Mouse (Mus musculus) lung, embryonic 14.5 days (tissue): Measurements from ENCODE around the gene Cacna1c. TPM values are rescaled to one million over a fixed set of nuclear protein-coding genes. Genes with fewer than 3 reads are reported as not detected.

ENCODE experiments used
- ATAC-seq: fragments of 200-750 bp; cut with Nextera tagmentation; 2 replicates; pipeline ENCODE4 v1.8.0; 2017; ENCODE audit warnings: mild to moderate bottlenecking, moderate TSS enrichment, moderate library complexity; ENCODE audit not compliant: insufficient read depth
- DNase-seq: peaks from one replicate; pipeline ENCODE4 v3.0.0-alpha.2; 2015
- H3K27ac ChIP-seq: fragments of 300-500 bp; sonication (generic); 2 replicates; pipeline ENCODE4 v1.5.1; 2014; ENCODE audit warnings: low read depth, mild to moderate bottlenecking, moderate library complexity
- H3K27me3 ChIP-seq: fragments of 300-500 bp; sonication (generic); 2 replicates; pipeline ENCODE4 v1.6.1; 2014; ENCODE audit warnings: low read length, control low read depth; ENCODE audit not compliant: insufficient read depth
- H3K36me3 ChIP-seq: fragments of 300-500 bp; sonication (generic); 2 replicates; pipeline ENCODE4 v1.6.1; 2014; ENCODE audit warnings: control low read depth; ENCODE audit not compliant: insufficient read depth
- H3K4me1 ChIP-seq: fragments of 300-500 bp; sonication (generic); 2 replicates; pipeline ENCODE4 v1.6.1; 2014; ENCODE audit warnings: antibody characterized with exemption, control low read depth; ENCODE audit not compliant: insufficient read depth
- H3K4me2 ChIP-seq: fragments of 300-500 bp; sonication (generic); 2 replicates; pipeline ENCODE4 v1.6.1; 2014; ENCODE audit warnings: mild to moderate bottlenecking
- H3K4me3 ChIP-seq: fragments of 300-500 bp; sonication (generic); 2 replicates; pipeline ENCODE4 v1.5.1; 2014; ENCODE audit warnings: low read depth, low read length
- H3K9ac ChIP-seq: fragments of 300-500 bp; sonication (generic); 2 replicates; pipeline ENCODE4 v1.6.1; 2014
- H3K9me3 ChIP-seq: fragments of 300-500 bp; sonication (generic); 2 replicates; pipeline ENCODE4 v1.6.1; 2016; ENCODE audit warnings: low read depth, low read length, control low read depth
- CTCF ChIP-seq: IDR thresholded peaks from 2 replicates; pipeline ENCODE4 v1.5.1; 2016; ENCODE audit warnings: antibody characterized with exemption, low read depth
- WGBS: fragments of 180-500 bp; shearing (Covaris S2); extraction: QIAGEN DNeasy Blood & Tissue Kit; methylation state at CpG from one replicate; pipeline ENCODE4 v1.1.7; 2014; 5-methylcytosine and 5-hydroxymethylcytosine counted together
- polyA plus RNA-seq: library from polyadenylated mRNA; unstranded; fragments of >200 nt; fragmentation: Nextera tagmentation; extraction: Ambion mirVana; gene quantifications from 2 replicates; pipeline ENCODE4 v1.2.1, GENCODE M21; 2014

The Cacna1c gene
- polyA plus RNA-seq, 1 experiment from 2014 or later: 10.6 TPM

DNA sequence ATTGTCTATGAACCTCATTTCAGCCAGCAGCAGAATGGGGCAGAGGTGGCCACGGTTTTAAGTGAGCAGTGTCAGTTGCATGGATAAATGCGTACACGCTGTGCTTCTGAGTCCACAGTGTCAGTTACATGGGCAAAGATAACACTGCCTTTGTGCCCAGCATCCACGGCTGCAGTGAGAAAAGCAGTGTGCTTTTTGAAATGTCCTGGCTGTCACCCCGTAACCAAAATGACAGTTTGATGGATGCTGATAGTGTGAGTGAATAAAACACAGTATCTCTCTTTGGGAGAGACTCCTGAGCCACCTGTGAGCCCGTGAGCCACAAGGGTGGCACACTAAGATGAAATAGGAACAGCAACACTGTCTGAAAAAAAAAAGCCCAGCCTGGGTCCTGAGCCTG, 351.0 kb downstream of the Cacna1c start:
- Histone ChIP-seq H3K4me1 (peaks cover 6% of the 10 kb centered on the region; the same call in 1 of the 2 replicates), H3K4me2 (no peak overlapping the region), H3K9me3 (no peaks in the 10 kb centered on the region), H3K9ac (no peak overlapping the region), H3K36me3 (no peaks in the 10 kb centered on the region), H3K27ac (no peak overlapping the region), H3K4me3 (no peak overlapping the region), H3K27me3 (no peaks in the 10 kb centered on the region)
- ATAC-seq: no peak
- 45% methylated on average over 6 of the region's 6 CpGs for WGBS
- no peak for TF ChIP-seq CTCF
- DNase-seq: no peak

DNA sequence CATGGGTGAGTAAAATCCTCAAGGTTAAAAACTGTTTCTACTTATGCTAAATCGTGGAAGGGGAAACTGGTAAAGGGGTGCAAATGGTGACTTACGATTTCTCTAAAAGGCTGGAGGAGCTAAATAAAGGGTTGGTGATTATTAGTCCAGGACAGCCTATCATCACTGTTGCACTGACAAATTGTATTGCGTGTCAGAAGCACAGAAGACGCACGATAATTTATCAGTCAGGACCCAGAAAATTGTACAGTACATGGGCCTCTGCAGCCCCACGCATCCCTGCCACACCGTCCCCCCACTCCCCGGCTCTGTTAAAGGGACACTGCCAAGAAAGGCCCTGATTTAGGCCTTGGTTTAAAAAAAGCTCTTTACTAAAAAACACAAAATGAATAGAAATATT, 352.7 kb downstream of the Cacna1c start:
- no peak overlapping the region for H3K4me3 ChIP-seq
- H3K9ac ChIP-seq: no peak overlapping the region
- TF ChIP-seq CTCF: no peak
- ATAC-seq (no peak), DNase-seq (no peak)
- no peaks in the 10 kb centered on the region for H3K27me3 ChIP-seq
- WGBS: 63% methylated on average over 8 of the region's 8 CpGs
- H3K9me3 ChIP-seq: no peaks in the 10 kb centered on the region
- H3K4me1 ChIP-seq: peaks cover 19% of the 10 kb centered on the region
- no peak overlapping the region for H3K27ac ChIP-seq
- H3K4me2 ChIP-seq: no peak overlapping the region
- no peaks in the 10 kb centered on the region for H3K36me3 ChIP-seq

DNA sequence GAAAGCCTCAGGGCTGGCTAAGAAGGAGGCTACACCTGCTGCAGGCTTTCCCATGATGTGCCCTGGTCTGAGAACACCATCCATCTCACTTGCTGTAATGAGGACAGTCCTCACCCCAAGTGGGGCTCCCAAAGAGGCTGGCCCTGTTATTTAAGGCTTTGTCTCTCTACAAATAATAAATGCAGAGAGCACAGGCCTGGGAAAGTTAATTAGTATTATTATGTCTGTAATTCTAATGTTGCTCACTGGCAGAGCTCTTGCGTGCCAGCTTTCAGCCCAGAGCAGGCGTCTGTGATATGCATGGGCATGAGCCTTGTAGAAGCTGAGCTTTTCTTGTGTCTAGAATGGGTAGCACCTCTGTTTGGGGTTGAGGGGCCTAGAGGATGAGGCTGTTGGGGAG, 354.3 kb downstream of the Cacna1c start:
- peaks cover 19% of the 10 kb centered on the region for H3K4me1 ChIP-seq
- H3K27ac ChIP-seq: no peak overlapping the region
- H3K4me2 ChIP-seq: no peak overlapping the region
- DNase-seq: no peak
- H3K4me3 ChIP-seq: no peak overlapping the region
- ATAC-seq: no peak
- WGBS: 92% methylated on average over 2 of the region's 2 CpGs
- H3K9ac ChIP-seq: no peak overlapping the region
- H3K9me3 ChIP-seq: no peaks in the 10 kb centered on the region
- no peaks in the 10 kb centered on the region for H3K36me3 ChIP-seq
- no peak for TF ChIP-seq CTCF
- no peaks in the 10 kb centered on the region for H3K27me3 ChIP-seq

DNA sequence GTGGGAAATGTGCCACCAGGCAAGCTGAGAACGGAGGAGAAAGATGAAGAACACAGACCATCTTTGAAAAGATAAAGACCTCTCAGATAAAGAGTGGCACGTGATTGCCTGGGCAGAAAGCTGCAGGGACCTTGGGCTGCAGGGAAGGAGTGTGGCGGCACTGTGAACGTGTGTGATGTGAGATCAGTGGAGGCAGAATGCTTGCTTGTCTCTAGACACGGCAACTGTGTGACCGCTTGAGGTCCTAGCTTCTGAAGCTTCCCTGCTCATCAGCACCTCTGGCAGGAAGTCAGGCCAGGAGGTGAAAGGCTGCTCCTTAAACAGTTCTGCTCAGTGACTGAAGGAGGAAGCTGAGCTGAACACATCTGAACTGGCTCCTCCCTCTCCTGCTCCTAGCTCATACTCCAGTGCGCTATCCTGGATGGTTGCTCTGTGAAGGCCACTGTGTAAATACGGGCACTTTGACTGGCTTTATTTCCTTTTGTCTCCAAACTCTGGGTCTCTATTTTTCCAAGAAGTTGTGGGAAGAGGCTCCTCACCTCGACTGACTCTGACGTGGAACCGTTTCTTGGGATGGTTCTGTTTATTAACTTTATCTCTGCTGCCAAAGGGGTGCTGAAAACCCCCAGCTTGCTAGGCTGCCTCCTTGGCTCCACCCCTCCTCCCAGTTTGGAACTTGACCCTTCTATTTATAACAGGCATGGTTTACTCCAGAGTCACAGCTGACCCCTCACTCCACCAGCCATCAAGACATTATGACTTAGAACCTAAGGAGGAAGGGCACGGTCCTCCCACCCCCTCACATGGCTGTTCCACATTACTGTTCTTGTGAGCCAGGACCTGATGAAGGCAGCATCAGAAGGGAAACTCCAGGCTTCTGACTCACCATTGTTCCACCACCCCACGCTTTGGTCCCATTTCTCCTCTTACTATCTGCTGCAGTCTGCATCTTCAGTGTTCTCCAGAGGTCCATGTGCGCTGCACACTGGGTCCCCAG, 357.0 kb downstream of the Cacna1c start:
- DNase-seq (peak; percentile 66), ATAC-seq (peak; percentile 84)
- H3K27me3 ChIP-seq: no peaks in the 10 kb centered on the region
- 0 out of 2 replicates have a peak, but pooled peaks have one; percentile 8 for TF ChIP-seq CTCF
- no peaks in the 10 kb centered on the region for H3K9me3 ChIP-seq
- WGBS: 22% methylated on average over 14 of the region's 14 CpGs
- peaks cover 26% of the 10 kb centered on the region for H3K4me1 ChIP-seq
- H3K36me3 ChIP-seq: no peaks in the 10 kb centered on the region
- H3K9ac ChIP-seq: no peak overlapping the region
- peak overlapping the region; percentile 10 for H3K4me2 ChIP-seq
- peak overlapping the region; percentile 21; the same call in 1 of the 2 replicates for H3K27ac ChIP-seq
- no peak overlapping the region for H3K4me3 ChIP-seq

DNA sequence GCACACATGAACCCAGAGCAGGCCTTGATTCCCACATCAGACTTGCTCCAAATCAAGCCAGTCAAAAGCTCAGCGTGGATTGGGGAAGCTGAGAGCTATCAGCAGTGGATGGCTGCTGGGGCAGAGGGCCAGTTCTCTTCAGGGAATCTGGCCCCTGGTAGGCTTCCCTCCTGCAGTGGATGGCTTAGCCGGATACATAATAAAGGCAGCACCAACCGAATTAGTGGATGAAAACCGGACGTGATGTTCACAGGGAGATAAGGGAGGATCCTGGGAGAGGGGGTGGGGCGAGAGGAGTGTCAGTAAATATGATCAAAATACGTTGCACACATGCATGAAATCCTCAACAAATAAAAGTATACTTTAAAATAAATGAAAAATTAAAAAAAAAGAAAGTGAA, 359.5 kb downstream of the Cacna1c start:
- Histone ChIP-seq H3K27ac (peak overlapping the region; percentile 13; the same call in 1 of the 2 replicates), H3K4me1 (peaks cover 31% of the 10 kb centered on the region), H3K4me3 (no peak overlapping the region), H3K4me2 (no peak overlapping the region), H3K9me3 (no peaks in the 10 kb centered on the region), H3K9ac (no peak overlapping the region), H3K27me3 (no peaks in the 10 kb centered on the region), H3K36me3 (no peaks in the 10 kb centered on the region)
- 37% methylated on average over 7 of the region's 7 CpGs for WGBS
- DNase-seq (no peak), ATAC-seq (no peak)
- no peak for TF ChIP-seq CTCF

DNA sequence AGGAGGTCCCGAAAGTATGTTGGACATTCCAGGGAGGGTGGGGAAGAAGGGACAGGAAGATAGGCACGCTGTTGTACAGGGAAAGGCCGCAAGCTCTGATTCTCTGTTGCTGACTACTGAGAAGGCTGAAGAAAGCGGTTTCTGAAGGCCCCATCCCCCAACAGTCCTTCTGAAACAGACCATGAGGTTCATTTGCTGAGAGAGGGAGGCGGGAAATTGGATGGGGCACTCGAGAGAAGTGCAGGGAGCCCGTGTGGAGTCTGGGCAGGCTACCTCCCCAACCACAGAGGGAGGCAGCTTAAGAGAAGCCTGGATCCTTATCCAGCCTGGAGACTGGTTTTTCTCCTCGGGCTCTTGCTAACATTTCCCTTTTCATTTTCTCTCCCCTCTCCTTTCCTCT, 362.2 kb downstream of the Cacna1c start:
- Histone ChIP-seq H3K9ac (no peak overlapping the region), H3K4me1 (peaks cover 23% of the 10 kb centered on the region), H3K4me3 (no peak overlapping the region), H3K36me3 (no peaks in the 10 kb centered on the region), H3K27me3 (no peaks in the 10 kb centered on the region), H3K9me3 (no peaks in the 10 kb centered on the region), H3K27ac (no peak overlapping the region), H3K4me2 (no peak overlapping the region)
- no peak for ATAC-seq
- no peak for TF ChIP-seq CTCF
- peak; percentile 64 for DNase-seq
- 39% methylated on average over 8 of the region's 8 CpGs for WGBS

DNA sequence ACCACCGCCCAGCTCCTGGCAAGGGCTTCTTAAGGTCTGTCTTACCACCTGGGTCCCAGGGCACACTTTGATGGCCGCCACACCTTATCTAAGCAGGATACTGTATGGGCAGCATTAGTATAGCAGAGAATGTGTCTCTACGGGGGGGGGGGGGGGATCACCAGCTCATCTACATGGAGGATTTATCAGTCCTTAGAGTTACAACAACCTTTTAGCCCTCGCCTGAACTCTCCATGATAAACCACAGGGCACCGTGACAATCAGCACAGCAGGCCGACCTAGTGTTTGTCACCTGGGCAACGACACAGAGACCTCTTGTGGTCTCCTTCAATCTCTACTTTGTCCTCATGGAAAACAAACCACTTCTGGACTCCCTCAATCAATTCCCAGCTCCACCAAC, 363.2 kb downstream of the Cacna1c start:
- Histone ChIP-seq H3K27ac (no peak overlapping the region), H3K36me3 (no peaks in the 10 kb centered on the region), H3K4me3 (no peak overlapping the region), H3K9ac (no peak overlapping the region), H3K4me1 (peaks cover 14% of the 10 kb centered on the region), H3K27me3 (no peaks in the 10 kb centered on the region), H3K4me2 (no peak overlapping the region), H3K9me3 (no peaks in the 10 kb centered on the region)
- DNase-seq (no peak), ATAC-seq (0 out of 2 replicates have a peak, but pooled peaks have one; percentile 18)
- 73% methylated on average over 7 of the region's 7 CpGs for WGBS
- no peak for TF ChIP-seq CTCF
